Mouse (Mus musculus) embryonic facial prominence, embryonic 10.5 days (tissue): ENCODE measurements around the gene Cdca4. TPM values are rescaled to one million over a fixed set of nuclear protein-coding genes. Genes with fewer than 3 reads are reported as not detected.
A peak's percentile ranks its signal among the peaks of the same experiment; 100 is the strongest.

Source experiments
- DNase-seq: peaks from one replicate; pipeline ENCODE4 v3.0.0-alpha.2; 2017; ENCODE audit warnings: low spot score
- H3K27ac ChIP-seq: fragments of 300-500 bp; sonication (generic); replicated peaks from 2 replicates; pipeline ENCODE4 v1.5.1; 2016; ENCODE audit warnings: mild to moderate bottlenecking
- H3K27me3 ChIP-seq: fragments of 300-500 bp; sonication (generic); replicated peaks from 2 replicates; pipeline ENCODE4 v1.6.1; 2016; ENCODE audit warnings: low read depth, mild to moderate bottlenecking; ENCODE audit not compliant: poor library complexity, severe bottlenecking
- H3K36me3 ChIP-seq: fragments of 300-500 bp; sonication (generic); replicated peaks from 2 replicates; pipeline ENCODE4 v1.6.1; 2016; ENCODE audit warnings: mild to moderate bottlenecking, moderate library complexity
- H3K4me1 ChIP-seq: fragments of 300-500 bp; sonication (generic); 2 replicates; pipeline ENCODE4 v1.6.1; 2016
- H3K4me3 ChIP-seq: fragments of 300-500 bp; sonication (generic); 2 replicates; pipeline ENCODE4 v1.5.1; 2016; ENCODE audit warnings: mild to moderate bottlenecking, moderate library complexity
- H3K9me3 ChIP-seq: fragments of 300-500 bp; sonication (generic); 2 replicates; pipeline ENCODE4 v1.6.1; 2016; ENCODE audit warnings: mild to moderate bottlenecking
- WGBS: fragments of 180-500 bp; shearing (Covaris S2); methylation state at CpG from one replicate; pipeline ENCODE4 v1.1.7; 2016; 5-methylcytosine and 5-hydroxymethylcytosine counted together
- polyA plus RNA-seq: library from polyadenylated mRNA; unstranded; fragments of >200 nt; fragmentation: Nextera tagmentation; extraction: Ambion mirVana; gene quantifications from 2 replicates; pipeline ENCODE4 v1.2.1, GENCODE M21; 2016

Gene Cdca4
- polyA plus RNA-seq, 1 experiment from 2014 or later, result 180 TPM

DNA sequence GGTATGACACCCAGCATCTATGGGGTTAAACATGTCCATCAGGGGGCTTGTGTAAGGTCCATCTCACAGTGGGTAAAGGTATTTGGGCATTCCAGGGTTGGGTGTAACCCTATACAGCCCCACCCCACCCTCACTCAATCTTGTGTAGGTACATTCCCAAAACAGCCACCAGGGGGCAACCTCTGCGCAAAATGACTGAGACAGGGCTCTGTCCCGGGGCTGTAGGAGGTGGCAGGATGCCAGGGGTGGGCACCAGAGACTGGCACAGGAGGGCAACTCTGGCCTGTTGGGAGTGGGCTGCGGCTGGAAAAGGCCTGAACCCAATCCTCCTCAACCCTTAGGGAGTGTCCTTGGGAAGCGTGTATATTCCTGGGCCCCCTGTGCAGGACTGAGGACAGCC, 28.7 kb downstream of the Cdca4 start:
- peaks cover 71% of the 10 kb centered on the region for H3K27me3 ChIP-seq

GRCm38 (mm10) chr12:112799237-112799970, 29.8 kb downstream of the Cdca4 start:
- 80% methylated on average over 10 of the region's 10 CpGs for WGBS
- H3K9me3 ChIP-seq, result no peaks in the 10 kb centered on the region
- peaks cover 58% of the 10 kb centered on the region for H3K4me1 ChIP-seq
- no peak overlapping the region for H3K27ac ChIP-seq
- H3K27me3 ChIP-seq, result peaks cover 71% of the 10 kb centered on the region
- DNase-seq, result no peak
- H3K4me3 ChIP-seq, result no peak overlapping the region
- no peaks in the 10 kb centered on the region for H3K36me3 ChIP-seq

More for the DNA sequence above, 28.7 kb downstream of the Cdca4 start:
- DNase-seq, result peak; percentile 78
- Histone ChIP-seq H3K4me1 (peaks cover 50% of the 10 kb centered on the region), H3K4me3 (no peak overlapping the region), H3K9me3 (no peaks in the 10 kb centered on the region), H3K27ac (no peak overlapping the region), H3K36me3 (no peaks in the 10 kb centered on the region)
- WGBS, result 10% methylated on average over 4 of the region's 4 CpGs

DNA sequence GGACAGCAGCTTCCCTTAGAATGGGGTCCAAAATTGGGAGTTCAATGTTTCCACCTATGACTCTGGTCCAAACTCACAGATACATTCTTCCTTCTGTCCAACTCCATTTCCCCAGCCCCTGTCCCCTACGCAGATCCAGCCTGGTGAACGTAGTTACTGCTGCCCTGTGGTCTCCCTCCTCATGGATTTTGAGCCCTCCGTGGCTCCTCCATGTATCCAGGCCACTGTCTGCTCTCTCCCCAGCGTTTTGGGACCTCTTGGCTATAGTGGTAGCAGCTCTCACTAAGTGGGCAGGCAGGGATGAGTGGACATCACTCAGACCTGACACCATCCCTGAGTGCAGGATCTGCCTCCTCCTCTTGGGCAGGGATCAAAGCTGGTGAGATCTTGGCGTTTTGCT, 30.5 kb downstream of the Cdca4 start:
- Histone ChIP-seq H3K9me3 (no peaks in the 10 kb centered on the region), H3K4me1 (peaks cover 65% of the 10 kb centered on the region), H3K27me3 (peaks cover 71% of the 10 kb centered on the region), H3K4me3 (no peak overlapping the region), H3K36me3 (no peaks in the 10 kb centered on the region), H3K27ac (no peak overlapping the region)
- 78% methylated on average over 5 of the region's 5 CpGs for WGBS
- no peak for DNase-seq

- Histone ChIP-seq H3K27ac (no peak overlapping the region), H3K9me3 (no peaks in the 10 kb centered on the region), H3K36me3 (no peaks in the 10 kb centered on the region), H3K4me1 (peaks cover 68% of the 10 kb centered on the region), H3K27me3 (peaks cover 70% of the 10 kb centered on the region), H3K4me3 (no peak overlapping the region)
- DNase-seq, result no peak
- 54% methylated on average over 5 of the region's 5 CpGs for WGBS
Measured at GRCm38 (mm10) chr12:112798332-112798681, 30.9 kb downstream of the Cdca4 start.

DNA sequence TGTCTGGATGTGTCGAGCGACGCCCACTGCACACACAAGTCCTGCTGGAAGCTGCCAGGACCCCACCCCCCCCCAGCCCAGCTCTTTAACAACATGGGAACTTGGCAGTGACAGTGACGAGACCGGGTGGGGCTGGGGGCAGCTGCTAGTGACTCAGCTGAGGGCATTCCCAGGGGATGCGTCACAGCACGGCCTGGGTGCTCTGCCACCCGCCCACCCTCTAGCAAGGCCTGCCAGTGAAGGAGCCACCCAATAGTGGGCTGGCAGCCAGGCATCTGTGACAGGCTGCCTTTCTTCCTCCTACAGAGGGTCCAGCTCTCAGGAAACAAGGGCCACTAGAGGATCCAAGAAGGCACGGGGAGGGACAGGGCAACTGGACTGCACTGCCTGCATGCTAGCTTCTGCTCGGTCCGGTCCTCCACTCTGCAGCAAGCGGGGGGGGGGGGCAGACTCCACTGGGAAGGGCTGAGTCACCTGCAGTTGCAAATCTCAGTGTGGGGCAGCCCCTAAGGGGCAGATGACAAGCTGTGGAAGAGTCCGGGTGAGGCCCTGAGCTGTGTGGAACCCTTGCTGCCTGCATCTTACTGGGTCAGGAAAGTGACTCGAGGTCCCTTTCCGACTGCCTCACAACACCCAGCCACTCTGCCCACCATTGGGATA, 31.4 kb downstream of the Cdca4 start:
- no peaks in the 10 kb centered on the region for H3K36me3 ChIP-seq
- no peak for DNase-seq
- no peaks in the 10 kb centered on the region for H3K9me3 ChIP-seq
- peaks cover 63% of the 10 kb centered on the region for H3K4me1 ChIP-seq
- 70% methylated on average over 15 of the region's 15 CpGs for WGBS
- no peak overlapping the region for H3K4me3 ChIP-seq
- peaks cover 65% of the 10 kb centered on the region for H3K27me3 ChIP-seq
- no peak overlapping the region for H3K27ac ChIP-seq

GRCm38 (mm10) chr12:112796551-112797510, 32.4 kb downstream of the Cdca4 start:
- DNase-seq, result no peak
- 56% methylated on average over 17 of the region's 17 CpGs for WGBS
- H3K4me1 ChIP-seq, result peaks cover 53% of the 10 kb centered on the region
- H3K36me3 ChIP-seq, result no peaks in the 10 kb centered on the region
- no peak overlapping the region for H3K4me3 ChIP-seq
- peaks cover 56% of the 10 kb centered on the region for H3K27me3 ChIP-seq
- H3K9me3 ChIP-seq, result no peaks in the 10 kb centered on the region
- no peak overlapping the region for H3K27ac ChIP-seq

DNA sequence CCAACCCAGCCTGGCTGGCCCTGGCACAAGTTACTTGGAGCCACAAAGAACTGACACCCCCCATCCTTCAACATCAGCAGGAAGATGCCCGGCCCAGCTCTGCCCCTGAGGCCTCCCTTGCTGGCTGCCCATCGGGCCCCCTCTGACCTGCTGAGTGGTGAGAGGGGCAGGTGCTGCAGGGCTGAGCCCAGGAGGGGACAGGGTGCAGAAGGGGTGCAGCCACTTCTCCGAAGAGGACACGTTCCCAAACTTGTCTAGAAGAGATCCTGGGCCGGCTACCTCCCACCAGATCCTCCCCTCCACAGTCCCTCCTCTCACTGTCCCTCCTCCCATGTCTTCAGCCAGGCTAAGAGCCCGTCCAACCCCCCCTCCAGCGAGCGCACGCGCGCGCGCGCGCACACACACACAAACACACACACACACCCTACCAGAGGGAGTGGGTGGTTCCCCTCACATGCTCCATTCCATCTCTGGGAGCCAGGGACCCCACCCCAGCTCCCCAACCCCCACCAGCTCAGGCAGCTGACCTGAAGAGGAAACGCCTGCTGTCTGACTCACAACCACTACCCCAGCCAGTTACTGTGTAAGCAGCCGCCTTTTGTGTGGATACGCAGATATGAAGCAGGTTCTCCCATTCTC, 33.6 kb downstream of the Cdca4 start:
- peaks cover 44% of the 10 kb centered on the region for H3K4me1 ChIP-seq
- no peak for DNase-seq
- WGBS, result 68% methylated on average over 18 of the region's 18 CpGs

GRCm38 (mm10) chr12:112794998-112795397, 34.2 kb downstream of the Cdca4 start:
- H3K27ac ChIP-seq, result no peak overlapping the region
- no peak for DNase-seq
- no peak overlapping the region for H3K4me3 ChIP-seq
- peaks cover 43% of the 10 kb centered on the region for H3K4me1 ChIP-seq
- H3K27me3 ChIP-seq, result peaks cover 39% of the 10 kb centered on the region
- no peaks in the 10 kb centered on the region for H3K36me3 ChIP-seq
- H3K9me3 ChIP-seq, result no peaks in the 10 kb centered on the region
- WGBS, result 82% methylated on average over 5 of the region's 5 CpGs

More for the DNA sequence above, 33.6 kb downstream of the Cdca4 start:
- no peak overlapping the region for H3K27ac ChIP-seq
- no peak overlapping the region for H3K4me3 ChIP-seq
- H3K36me3 ChIP-seq, result no peaks in the 10 kb centered on the region
- no peaks in the 10 kb centered on the region for H3K9me3 ChIP-seq
- H3K27me3 ChIP-seq, result peaks cover 43% of the 10 kb centered on the region

GRCm38 (mm10) chr12:112794356-112794816, 34.8 kb downstream of the Cdca4 start:
- H3K27ac ChIP-seq, result peak overlapping the region; percentile 45; the same call in 1 of the 2 replicates
- 27% methylated on average over 7 of the region's 7 CpGs for WGBS
- no peaks in the 10 kb centered on the region for H3K36me3 ChIP-seq
- H3K27me3 ChIP-seq, result peaks cover 35% of the 10 kb centered on the region
- peak; percentile 36 for DNase-seq
- no peak overlapping the region for H3K4me3 ChIP-seq
- peaks cover 43% of the 10 kb centered on the region for H3K4me1 ChIP-seq
- no peaks in the 10 kb centered on the region for H3K9me3 ChIP-seq

- Histone ChIP-seq H3K4me1 (peaks cover 43% of the 10 kb centered on the region), H3K36me3 (no peaks in the 10 kb centered on the region), H3K27me3 (peaks cover 29% of the 10 kb centered on the region), H3K4me3 (no peak overlapping the region), H3K9me3 (no peaks in the 10 kb centered on the region), H3K27ac (peak overlapping the region; percentile 45; the same call in 1 of the 2 replicates)
- 72% methylated on average over 13 of the region's 13 CpGs for WGBS
- no peak for DNase-seq
Measured at GRCm38 (mm10) chr12:112793601-112794355, 35.4 kb downstream of the Cdca4 start.

- WGBS, result 81% methylated on average over 8 of the region's 8 CpGs
- no peak overlapping the region for H3K27ac ChIP-seq
- H3K4me3 ChIP-seq, result no peak overlapping the region
- no peaks in the 10 kb centered on the region for H3K36me3 ChIP-seq
- H3K9me3 ChIP-seq, result no peaks in the 10 kb centered on the region
- no peak for DNase-seq
- peaks cover 6% of the 10 kb centered on the region; the same call in 1 of the 2 replicates for H3K27me3 ChIP-seq
- peaks cover 25% of the 10 kb centered on the region for H3K4me1 ChIP-seq
Measured at GRCm38 (mm10) chr12:112791026-112791425, 38.2 kb downstream of the Cdca4 start.
